Mouse (Mus musculus) C2C12 (cell line): ENCODE measurements around the gene Ldlrap1.

Source experiments
- CEBPB ChIP-seq: IDR thresholded peaks from one replicate; pipeline ENCODE4 v1.6.1; 2011; ENCODE audit warnings: low read depth, mild to moderate bottlenecking, control low read depth, moderate library complexity
- CTCF ChIP-seq: IDR thresholded peaks from one replicate; pipeline ENCODE4 v1.5.1; 2011; ENCODE audit not compliant: control insufficient read depth, insufficient read depth, insufficient read length
- MAX ChIP-seq: IDR thresholded peaks from one replicate; pipeline ENCODE4 v1.6.1; 2011; ENCODE audit warnings: mild to moderate bottlenecking, control low read depth
- MYOG ChIP-seq: IDR thresholded peaks from one replicate; pipeline ENCODE4 v1.6.1; 2011; ENCODE audit not compliant: control insufficient read depth, insufficient read length; ENCODE audit errors: extremely low read depth

DNA sequence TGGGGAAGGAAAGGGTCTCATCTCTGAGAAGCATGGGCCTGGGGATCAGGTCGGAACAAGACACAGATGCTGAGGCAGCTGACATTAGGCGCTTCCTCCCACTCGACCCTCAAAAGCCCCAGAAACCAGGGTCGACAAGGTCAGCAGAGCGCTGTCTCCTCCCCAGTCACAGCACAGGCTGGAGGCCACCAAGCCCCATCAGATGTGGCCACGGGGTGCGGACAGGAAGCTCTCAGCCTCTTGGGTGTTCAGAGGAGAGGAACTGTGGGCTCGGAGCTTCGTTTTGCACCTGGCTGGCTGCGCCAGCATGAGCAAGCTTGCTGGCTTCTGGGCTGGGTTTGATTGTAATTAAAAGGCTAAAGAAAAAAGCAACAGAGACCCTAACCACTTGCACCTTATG lies 13.5 kb downstream of the Ldlrap1 start:
- TF ChIP-seq CTCF = no peak
- TF ChIP-seq CEBPB = no peak
- no peak for TF ChIP-seq MYOG
- no peak for TF ChIP-seq MAX
